Mouse (Mus musculus) thymus, adult 2 months (tissue): ENCODE measurements around the gene Psmd13.

Experiments
- CTCF ChIP-seq: fragments of 200-500 bp; IDR thresholded peaks from 2 replicates; pipeline ENCODE4 v1.5.1; 2012; ENCODE audit warnings: mild to moderate bottlenecking, control low read depth, low read length, moderate library complexity, borderline replicate concordance; ENCODE audit not compliant: control insufficient read depth, poor library complexity, insufficient read depth; ENCODE audit errors: extremely low read depth
- POLR2A ChIP-seq: fragments of 200-500 bp; IDR thresholded peaks from 2 replicates; pipeline ENCODE4 v1.6.1; 2012; ENCODE audit warnings: mild to moderate bottlenecking, low read length, control low read depth, moderate library complexity; ENCODE audit not compliant: control insufficient read depth, poor library complexity, insufficient read depth; ENCODE audit errors: extremely low read depth

DNA sequence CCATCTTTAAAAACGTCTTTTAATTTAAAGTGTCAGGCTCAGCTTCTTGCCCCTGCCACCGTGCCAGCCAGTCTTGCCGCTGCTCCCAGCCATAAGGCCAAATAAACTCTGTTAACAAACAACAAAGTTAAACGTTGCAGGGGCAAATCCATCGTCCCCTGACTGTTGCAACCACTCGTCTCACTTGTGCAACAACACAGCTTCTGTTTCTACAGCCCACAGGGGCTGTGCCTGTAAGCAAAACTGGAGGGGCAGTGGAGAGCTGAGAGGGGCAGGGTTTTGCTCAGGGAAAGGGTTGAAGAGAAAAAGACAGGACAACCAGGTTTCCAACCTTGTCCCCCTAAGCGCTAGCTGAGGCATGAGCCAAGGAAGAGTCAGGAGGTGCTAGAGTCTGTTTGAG, 26.4 kb downstream of the Psmd13 start:
- TF ChIP-seq POLR2A (no peak), CTCF (no peak)
